Mouse (Mus musculus) embryonic facial prominence, embryonic 14.5 days (tissue): ENCODE data around the gene Gsx1. TPM values are rescaled to one million over a fixed set of nuclear protein-coding genes. Genes with fewer than 3 reads are reported as not detected.

Experiments used
- ATAC-seq: fragments of 200-750 bp; cut with Nextera tagmentation; 2 replicates; pipeline ENCODE4 v1.8.0; 2017; ENCODE audit warnings: low read depth, moderate number of reproducible peaks, moderate TSS enrichment
- DNase-seq: peaks from one replicate; pipeline ENCODE4 v3.0.0-alpha.2; 2015; ENCODE audit warnings: low spot score
- H3K27ac ChIP-seq: fragments of 300-500 bp; sonication (generic); replicated peaks from 2 replicates; pipeline ENCODE4 v1.5.1; 2014; ENCODE audit warnings: low read depth, mild to moderate bottlenecking, low read length, moderate library complexity
- H3K27me3 ChIP-seq: fragments of 300-500 bp; sonication (generic); replicated peaks from 2 replicates; pipeline ENCODE4 v1.6.1; 2014; ENCODE audit warnings: low read length; ENCODE audit not compliant: control insufficient read depth, insufficient read depth
- H3K36me3 ChIP-seq: fragments of 300-500 bp; sonication (generic); 2 replicates; pipeline ENCODE4 v1.6.1; 2014; ENCODE audit warnings: low read length, mixed read lengths; ENCODE audit not compliant: control insufficient read depth, insufficient read depth
- H3K4me1 ChIP-seq: fragments of 300-500 bp; sonication (generic); 2 replicates; pipeline ENCODE4 v1.6.1; 2014; ENCODE audit warnings: antibody characterized with exemption, low read length; ENCODE audit not compliant: control insufficient read depth, insufficient read depth
- H3K4me2 ChIP-seq: fragments of 300-500 bp; sonication (generic); 2 replicates; pipeline ENCODE4 v1.6.1; 2014; ENCODE audit warnings: low read depth, mild to moderate bottlenecking, low read length, moderate library complexity, mixed read lengths
- H3K4me3 ChIP-seq: fragments of 300-500 bp; sonication (generic); 2 replicates; pipeline ENCODE4 v1.5.1; 2014; ENCODE audit warnings: low read depth, mild to moderate bottlenecking, low read length
- H3K9ac ChIP-seq: fragments of 300-500 bp; sonication (generic); 2 replicates; pipeline ENCODE4 v1.6.1; 2014; ENCODE audit warnings: low read depth, mild to moderate bottlenecking, low read length, moderate library complexity, mixed read lengths
- H3K9me3 ChIP-seq: fragments of 300-500 bp; sonication (generic); 2 replicates; pipeline ENCODE4 v1.6.1; 2016; ENCODE audit warnings: low read length; ENCODE audit not compliant: control insufficient read depth
- WGBS: fragments of 180-500 bp; shearing (Covaris S2); extraction: QIAGEN DNeasy Blood & Tissue Kit; methylation state at CpG from one replicate; pipeline ENCODE4 v1.1.7; 2014; 5-methylcytosine and 5-hydroxymethylcytosine counted together
- polyA plus RNA-seq: library from polyadenylated mRNA; unstranded; fragments of >200 nt; fragmentation: Nextera tagmentation; extraction: Ambion mirVana; gene quantifications from 2 replicates; pipeline ENCODE4 v1.2.1, GENCODE M21; 2014

Gene Gsx1
- not detected in 2 replicates for polyA plus RNA-seq

DNA sequence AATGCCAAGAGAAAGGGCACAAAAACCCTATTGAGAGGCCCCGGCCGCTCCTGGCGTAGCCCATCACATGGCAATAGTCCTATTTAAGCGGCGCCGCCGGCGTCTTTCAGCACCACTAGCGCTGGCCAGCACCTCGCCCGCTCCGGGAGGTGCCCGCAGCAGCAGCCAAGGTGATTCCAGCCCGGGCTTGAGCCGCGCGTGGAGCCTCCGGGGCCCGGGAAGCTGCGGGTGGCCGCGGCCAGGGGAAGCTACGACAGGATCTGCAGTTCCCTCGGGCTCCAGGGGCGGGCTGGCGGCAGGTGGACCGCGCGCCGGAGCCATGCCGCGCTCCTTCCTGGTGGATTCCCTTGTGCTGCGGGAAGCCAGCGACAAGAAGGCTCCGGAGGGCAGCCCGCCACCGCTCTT is at the start of gene Gsx1:
Gsx1 (plus strand) TSS at position 126 of the 405 bp plus-strand sequence.
- H3K4me2 ChIP-seq, result peak within 1 kb of the TSS; percentile 53
- H3K4me1 ChIP-seq, result peaks cover 12% of the 10 kb centered on the region; the same call in 1 of the 2 replicates
- H3K9me3 ChIP-seq, result peaks cover 2% of the 10 kb centered on the region; the same call in 1 of the 2 replicates
- ATAC-seq, result peak; percentile 74
- H3K36me3 ChIP-seq, result no peaks in the 10 kb centered on the region
- H3K4me3 ChIP-seq, result peak within 1 kb of the TSS; percentile 31
- H3K27me3 ChIP-seq, result peaks cover 95% of the 10 kb centered on the region
- WGBS, result under 1% methylated on average over 18 of the region's 37 CpGs
- H3K27ac ChIP-seq, result no peak within 1 kb of the TSS
- peak; percentile 79 for DNase-seq
- H3K9ac ChIP-seq, result no peak within 1 kb of the TSS

DNA sequence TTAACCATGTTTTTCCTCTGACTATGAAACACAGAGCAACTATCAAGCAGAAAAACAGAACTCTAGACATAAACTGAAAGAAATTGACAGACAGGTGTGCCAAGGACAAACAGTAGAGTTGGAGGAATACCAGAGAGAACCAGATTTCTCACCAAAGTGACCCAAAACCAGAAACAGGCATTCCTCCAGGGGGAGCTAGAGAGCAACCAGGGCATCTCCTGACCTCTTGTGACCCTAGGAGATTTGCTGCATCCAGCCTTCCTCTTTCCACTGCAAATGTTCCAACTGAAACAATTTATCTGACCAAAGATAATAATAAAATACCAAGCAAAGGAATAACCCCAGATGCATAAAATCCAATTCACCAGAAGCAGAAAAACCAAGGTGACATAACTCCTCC is 41.2 kb upstream of the Gsx1 start:
- Histone ChIP-seq H3K4me2 (no peak overlapping the region), H3K36me3 (no peaks in the 10 kb centered on the region), H3K9ac (no peak overlapping the region), H3K27ac (no peak overlapping the region), H3K27me3 (no peaks in the 10 kb centered on the region), H3K9me3 (peaks cover 4% of the 10 kb centered on the region; the same call in 1 of the 2 replicates), H3K4me3 (no peak overlapping the region), H3K4me1 (no peaks in the 10 kb centered on the region)
- ATAC-seq, result no peak
- no peak for DNase-seq

DNA sequence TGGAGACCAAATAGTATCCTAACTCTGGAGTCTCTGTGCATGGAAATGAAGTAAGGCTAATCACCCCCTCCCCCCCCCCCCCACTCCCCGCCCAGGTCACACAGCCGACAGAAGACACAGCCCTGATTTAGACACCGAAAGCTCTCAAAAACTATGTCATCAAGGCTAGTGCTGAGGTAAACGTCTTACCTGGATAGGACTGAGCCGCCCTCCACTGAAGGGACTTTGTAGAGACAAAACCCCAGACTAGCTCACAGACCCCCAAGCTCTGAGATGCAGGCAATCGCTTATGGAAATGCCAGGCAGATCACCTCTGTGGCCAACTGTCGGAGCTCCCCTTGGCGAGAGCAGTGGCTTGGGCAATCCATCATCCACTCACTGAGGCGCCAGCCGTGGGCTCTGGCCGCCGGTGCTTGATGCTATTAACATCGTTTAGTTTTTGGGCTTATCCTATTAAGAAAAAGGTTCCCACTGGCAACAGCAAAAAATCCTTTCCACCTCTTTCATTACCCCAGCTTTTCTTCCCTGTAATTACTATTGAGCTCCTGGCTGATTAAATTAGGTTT is 33.6 kb upstream of the Gsx1 start:
- no peak for DNase-seq
- Histone ChIP-seq H3K9ac (no peak overlapping the region), H3K36me3 (no peaks in the 10 kb centered on the region), H3K4me1 (no peaks in the 10 kb centered on the region), H3K4me2 (no peak overlapping the region), H3K27me3 (no peaks in the 10 kb centered on the region), H3K9me3 (no peaks in the 10 kb centered on the region), H3K27ac (no peak overlapping the region), H3K4me3 (no peak overlapping the region)
- ATAC-seq, result no peak
- 21% methylated on average over 11 of the region's 13 CpGs for WGBS

DNA sequence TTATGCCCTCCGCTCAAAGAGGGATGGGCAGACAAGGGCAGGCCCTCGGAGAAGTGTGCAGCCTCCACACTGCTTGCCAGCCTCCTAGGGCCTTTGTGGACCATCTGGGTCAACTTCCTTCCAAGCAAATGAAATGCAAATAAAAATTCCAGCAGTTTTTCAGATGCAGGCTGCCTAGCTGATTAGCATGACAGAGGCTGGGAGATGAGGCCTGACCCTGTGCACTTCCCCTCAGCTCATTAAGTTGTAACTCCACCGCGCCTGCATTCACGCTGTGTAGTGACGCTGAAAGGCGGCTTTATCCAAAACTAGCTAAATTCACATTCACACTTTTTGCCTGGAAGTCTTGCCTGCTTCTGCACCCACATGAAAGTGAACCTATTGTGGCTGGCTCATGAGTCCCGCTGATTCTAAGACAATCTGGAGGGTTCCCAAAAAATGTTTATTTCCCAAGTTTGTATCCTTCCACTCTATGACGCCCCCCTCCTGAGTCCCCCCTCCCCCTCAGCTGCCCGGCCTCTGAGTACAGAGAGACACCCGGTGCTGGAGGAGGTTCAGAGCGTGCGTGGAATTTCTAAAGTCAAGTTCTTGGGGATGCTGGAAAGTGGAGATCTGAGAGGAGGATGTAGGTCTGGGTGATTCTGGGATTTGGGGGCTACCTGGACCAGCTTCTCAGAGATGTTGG is 32.9 kb upstream of the Gsx1 start:
- Histone ChIP-seq H3K9ac (no peak overlapping the region), H3K27ac (no peak overlapping the region), H3K4me3 (no peak overlapping the region), H3K4me2 (no peak overlapping the region), H3K4me1 (no peaks in the 10 kb centered on the region), H3K36me3 (no peaks in the 10 kb centered on the region), H3K27me3 (no peaks in the 10 kb centered on the region), H3K9me3 (no peaks in the 10 kb centered on the region)
- DNase-seq, result peak; percentile 61
- ATAC-seq, result peak; percentile 70; the same call in 1 of the 2 replicates
- 10% methylated on average over 13 of the region's 13 CpGs for WGBS

DNA sequence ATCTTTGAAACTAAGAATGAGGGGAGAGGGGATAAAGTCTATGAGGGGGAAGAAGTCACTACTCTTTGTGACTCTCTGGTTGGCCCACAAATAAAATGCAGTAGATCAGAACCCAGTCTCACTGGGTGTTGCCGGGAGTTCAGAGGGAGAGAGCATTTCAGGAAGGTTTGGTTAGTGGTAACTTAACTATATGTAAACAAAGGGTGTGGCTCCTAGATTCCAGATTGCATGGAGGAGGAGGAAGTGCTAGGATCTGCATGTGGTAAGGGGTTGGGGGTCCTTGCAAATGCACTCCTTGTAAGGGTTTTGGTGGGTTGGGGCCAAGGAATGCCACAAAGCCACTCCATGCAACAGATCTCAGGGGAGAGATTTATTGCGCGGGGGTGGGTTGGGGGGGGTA is 32.1 kb upstream of the Gsx1 start:
- no peak overlapping the region for H3K27ac ChIP-seq
- H3K4me2 ChIP-seq, result no peak overlapping the region
- H3K4me1 ChIP-seq, result no peaks in the 10 kb centered on the region
- H3K36me3 ChIP-seq, result no peaks in the 10 kb centered on the region
- 29% methylated on average over 3 of the region's 3 CpGs for WGBS
- no peak overlapping the region for H3K9ac ChIP-seq
- DNase-seq (peak; percentile 8), ATAC-seq (no peak)
- H3K4me3 ChIP-seq, result no peak overlapping the region
- H3K9me3 ChIP-seq, result no peaks in the 10 kb centered on the region
- H3K27me3 ChIP-seq, result no peaks in the 10 kb centered on the region

DNA sequence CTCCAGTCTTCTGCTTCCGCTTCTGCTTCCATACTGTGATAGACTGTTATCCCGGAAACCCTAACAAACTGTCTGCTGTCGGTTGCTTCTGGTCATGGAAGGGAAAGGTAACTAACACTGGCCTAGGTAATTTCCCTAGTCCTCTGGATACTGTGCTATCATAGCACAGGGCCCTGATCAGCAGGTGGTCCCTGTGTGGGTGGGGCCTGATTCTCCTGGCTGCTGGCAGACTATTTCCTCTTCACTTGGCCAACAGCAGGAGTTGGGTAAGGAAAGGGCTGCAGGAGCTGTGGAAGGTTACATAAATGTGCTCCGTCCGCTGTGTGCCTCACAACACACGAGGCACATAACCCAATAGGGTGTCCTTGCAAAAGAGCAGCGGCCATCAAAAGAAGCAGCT is 31.1 kb upstream of the Gsx1 start:
- Histone ChIP-seq H3K4me3 (no peak overlapping the region), H3K4me2 (no peak overlapping the region), H3K9me3 (no peaks in the 10 kb centered on the region), H3K36me3 (no peaks in the 10 kb centered on the region), H3K9ac (no peak overlapping the region), H3K4me1 (no peaks in the 10 kb centered on the region), H3K27me3 (no peaks in the 10 kb centered on the region), H3K27ac (no peak overlapping the region)
- DNase-seq (no peak), ATAC-seq (no peak)
- 73% methylated on average over 7 of the region's 7 CpGs for WGBS

DNA sequence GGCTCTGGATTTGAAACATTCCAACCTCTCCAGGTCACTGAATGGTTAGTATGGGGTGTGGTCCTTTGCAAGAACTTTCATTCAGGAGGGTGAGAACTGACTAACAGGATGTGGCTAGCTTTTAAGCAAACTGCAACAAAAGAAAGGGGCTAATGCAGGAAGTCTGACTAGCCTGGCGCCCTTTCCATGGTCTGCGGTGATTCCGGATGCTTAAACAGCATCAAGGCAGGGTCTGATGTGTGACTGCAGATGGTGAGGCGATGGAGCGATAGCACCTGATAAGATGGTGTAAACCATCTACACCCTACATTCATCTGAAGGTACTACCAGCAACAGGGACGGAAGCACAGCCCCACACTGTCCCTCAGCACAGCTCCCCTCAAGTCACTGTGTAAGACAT is 29.2 kb upstream of the Gsx1 start:
- ATAC-seq (no peak), DNase-seq (no peak)
- Histone ChIP-seq H3K9ac (no peak overlapping the region), H3K4me3 (no peak overlapping the region), H3K4me1 (no peaks in the 10 kb centered on the region), H3K27ac (no peak overlapping the region), H3K9me3 (no peaks in the 10 kb centered on the region), H3K27me3 (no peaks in the 10 kb centered on the region), H3K36me3 (no peaks in the 10 kb centered on the region), H3K4me2 (no peak overlapping the region)
- 90% methylated on average over 6 of the region's 6 CpGs for WGBS

DNA sequence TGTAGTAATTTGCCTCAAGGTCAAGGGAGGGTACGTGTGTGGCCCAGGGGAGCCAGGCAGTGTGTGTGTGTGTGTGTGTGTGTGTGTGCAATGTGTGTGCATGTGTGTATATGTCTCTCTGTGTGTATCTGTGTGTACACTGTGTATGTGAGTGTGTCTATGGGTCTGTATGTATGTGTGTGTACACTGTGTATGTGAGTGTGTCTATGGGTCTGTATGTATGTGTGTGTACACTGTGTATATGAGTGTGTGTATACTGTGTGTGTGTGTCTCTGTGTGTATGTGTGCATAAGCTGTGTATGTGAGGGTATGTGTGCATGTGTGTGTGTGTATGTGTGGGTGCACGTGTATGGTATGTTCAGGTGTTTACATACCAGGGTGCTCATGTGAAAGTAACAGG is 28.7 kb upstream of the Gsx1 start:
- H3K36me3 ChIP-seq, result no peaks in the 10 kb centered on the region
- H3K4me3 ChIP-seq, result no peak overlapping the region
- H3K4me2 ChIP-seq, result no peak overlapping the region
- no peaks in the 10 kb centered on the region for H3K27me3 ChIP-seq
- ATAC-seq (no peak), DNase-seq (no peak)
- no peaks in the 10 kb centered on the region for H3K4me1 ChIP-seq
- H3K27ac ChIP-seq, result no peak overlapping the region
- no peak overlapping the region for H3K9ac ChIP-seq
- 86% methylated on average over 2 of the region's 2 CpGs for WGBS
- no peaks in the 10 kb centered on the region for H3K9me3 ChIP-seq

DNA sequence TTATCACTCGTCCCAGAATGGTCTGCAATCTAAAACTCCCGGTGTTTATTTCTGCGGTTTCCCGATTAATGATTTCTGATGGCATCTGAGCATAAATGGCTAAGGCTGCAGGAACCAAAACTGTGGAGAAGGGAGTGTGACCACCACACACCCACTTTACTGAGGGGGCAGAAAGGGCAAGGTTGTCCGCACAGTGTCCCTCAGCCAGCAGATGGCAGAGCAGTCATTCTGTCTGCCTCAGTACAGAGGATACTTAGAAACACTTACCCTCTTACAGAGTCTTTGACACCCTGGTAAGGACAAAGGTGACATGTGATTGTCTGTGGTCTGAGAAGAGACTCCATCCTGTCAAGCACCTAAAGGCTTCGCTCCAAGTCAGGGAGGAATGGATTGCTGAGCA is 23.4 kb upstream of the Gsx1 start:
- 74% methylated on average over 6 of the region's 6 CpGs for WGBS
- no peak overlapping the region for H3K9ac ChIP-seq
- H3K4me2 ChIP-seq, result no peak overlapping the region
- DNase-seq (no peak), ATAC-seq (no peak)
- H3K27me3 ChIP-seq, result no peaks in the 10 kb centered on the region
- no peak overlapping the region for H3K4me3 ChIP-seq
- no peaks in the 10 kb centered on the region for H3K36me3 ChIP-seq
- no peaks in the 10 kb centered on the region for H3K9me3 ChIP-seq
- H3K4me1 ChIP-seq, result no peaks in the 10 kb centered on the region
- H3K27ac ChIP-seq, result no peak overlapping the region
